Mouse (Mus musculus): ENCODE results near the gene Clic6.

The Clic6 gene

DNA sequence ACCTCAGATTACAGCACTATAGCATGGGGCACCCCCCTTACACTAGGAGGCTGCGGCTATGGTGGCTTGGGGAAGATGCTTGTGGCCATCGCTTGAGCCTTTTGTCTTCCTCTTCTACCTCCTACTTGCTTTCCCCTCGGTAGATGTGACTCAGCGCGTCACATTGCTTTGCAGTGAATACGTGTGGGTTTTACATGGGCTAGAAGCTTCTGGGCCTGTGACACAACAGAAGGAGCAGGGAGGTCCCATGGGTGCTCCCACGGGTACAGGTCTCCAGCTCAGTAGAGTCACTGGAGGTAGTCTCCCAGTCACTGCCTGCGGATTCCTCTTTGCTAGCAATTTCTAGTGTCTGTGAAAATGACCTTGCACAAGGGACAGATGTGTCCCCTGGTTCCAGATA is 39.1 kb downstream of the Clic6 start:
- DNase-seq (ENCODE audit: low spot score in 2 of 2): no peak

DNA sequence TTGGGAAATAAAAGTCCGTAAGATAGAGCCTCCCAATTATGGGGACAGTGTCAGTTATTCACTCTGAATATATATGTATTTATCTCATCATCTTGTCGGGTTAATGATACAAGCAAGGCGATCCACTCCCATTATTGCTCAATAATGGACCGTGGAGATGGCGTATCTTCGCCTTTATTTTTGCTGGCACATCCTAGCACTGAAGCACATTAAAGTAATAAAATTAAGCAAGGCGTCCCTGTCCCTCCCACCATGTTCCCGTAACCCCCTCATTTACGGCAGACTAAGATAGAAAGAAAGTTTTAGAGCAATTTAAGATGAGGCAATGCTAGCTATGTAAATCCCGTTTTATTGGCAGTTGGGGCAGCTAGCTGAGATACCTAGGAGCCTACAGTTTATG is 40.4 kb downstream of the Clic6 start:
- DNase-seq (ENCODE audit: low spot score in 2 of 2): no peak

DNA sequence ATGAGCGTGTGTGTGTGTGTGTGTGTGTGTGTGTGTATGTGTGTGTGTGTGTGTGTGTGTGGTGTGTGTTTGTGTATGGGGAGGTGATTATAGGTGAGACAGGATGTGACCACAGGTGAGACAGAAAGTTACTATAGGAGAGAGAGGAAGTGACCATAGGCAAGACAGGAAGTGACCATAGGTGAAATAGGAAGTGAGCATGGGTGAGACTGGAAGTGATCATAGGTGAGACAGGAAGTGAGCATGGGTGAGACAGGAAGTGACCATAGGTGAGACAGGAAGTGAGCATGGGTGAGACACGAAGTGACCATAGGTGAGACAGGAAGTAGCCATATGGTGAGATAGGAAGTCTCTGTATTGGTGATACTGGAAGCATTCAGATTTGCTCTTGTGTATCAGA is 49.7 kb downstream of the Clic6 start:
- no peak for DNase-seq (ENCODE audit: low spot score in 2 of 2)

DNA sequence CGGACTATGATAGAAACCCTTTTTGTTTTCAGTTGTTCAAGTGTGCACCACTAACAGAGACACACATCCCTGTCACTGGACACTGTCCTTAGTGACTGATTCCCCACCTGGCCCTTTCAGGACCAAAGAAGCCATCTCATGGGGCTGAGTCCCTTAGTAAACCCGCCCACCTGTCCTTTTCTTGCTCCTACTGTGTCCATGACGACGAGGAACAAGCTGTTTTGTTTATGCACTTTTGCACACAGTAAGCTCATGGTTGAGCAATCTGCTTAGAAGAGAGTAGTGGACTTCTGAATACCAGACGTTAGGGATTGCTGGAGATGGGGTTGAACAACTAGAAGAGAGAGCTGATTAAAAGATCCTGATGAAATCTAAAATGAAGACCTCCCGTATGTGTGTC is 52.8 kb downstream of the Clic6 start:
- no peak for DNase-seq (ENCODE audit: low spot score in 2 of 2)

DNA sequence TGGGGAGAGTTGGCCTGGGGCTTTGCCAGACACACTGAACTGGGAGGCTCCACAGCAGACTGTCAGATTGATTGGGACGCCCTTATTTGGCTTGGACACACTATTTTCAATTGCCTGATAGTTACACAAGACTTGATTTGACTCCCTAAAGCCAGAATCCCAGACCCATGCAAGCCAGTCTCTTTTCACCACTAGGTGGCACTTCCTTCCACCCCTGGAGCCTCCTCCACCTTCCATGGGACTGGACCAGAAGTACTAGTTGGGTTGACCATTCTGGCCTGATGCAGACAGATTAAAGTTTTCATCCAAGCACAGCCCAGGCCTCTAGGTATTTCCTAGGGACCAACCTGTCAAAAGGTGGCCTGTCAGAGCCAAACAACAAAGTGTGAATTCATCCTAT is 58.7 kb downstream of the Clic6 start:
- DNase-seq (ENCODE audit: low spot score in 2 of 2): no peak

DNA sequence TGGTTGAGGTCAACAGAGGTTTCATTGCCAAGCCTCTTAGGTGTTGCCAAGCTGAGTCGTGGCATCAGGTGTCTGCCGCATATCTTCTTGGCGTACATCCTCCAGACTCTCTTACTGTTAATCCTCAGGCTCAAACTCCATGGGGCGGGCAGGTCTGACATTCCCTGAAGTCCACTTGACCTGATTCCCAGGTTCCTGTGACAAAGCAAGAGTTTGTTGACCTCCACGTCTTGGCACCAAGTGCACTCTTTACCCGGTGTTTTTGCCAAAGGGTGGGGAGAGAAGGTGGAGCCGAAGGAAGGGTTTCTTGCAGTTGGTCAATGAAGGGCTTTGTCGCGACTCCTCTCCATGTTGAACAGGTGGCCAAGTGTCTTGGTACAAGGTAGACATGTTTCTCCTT is 63.1 kb downstream of the Clic6 start:
- no peak for DNase-seq (ENCODE audit: low spot score in 2 of 2)

DNA sequence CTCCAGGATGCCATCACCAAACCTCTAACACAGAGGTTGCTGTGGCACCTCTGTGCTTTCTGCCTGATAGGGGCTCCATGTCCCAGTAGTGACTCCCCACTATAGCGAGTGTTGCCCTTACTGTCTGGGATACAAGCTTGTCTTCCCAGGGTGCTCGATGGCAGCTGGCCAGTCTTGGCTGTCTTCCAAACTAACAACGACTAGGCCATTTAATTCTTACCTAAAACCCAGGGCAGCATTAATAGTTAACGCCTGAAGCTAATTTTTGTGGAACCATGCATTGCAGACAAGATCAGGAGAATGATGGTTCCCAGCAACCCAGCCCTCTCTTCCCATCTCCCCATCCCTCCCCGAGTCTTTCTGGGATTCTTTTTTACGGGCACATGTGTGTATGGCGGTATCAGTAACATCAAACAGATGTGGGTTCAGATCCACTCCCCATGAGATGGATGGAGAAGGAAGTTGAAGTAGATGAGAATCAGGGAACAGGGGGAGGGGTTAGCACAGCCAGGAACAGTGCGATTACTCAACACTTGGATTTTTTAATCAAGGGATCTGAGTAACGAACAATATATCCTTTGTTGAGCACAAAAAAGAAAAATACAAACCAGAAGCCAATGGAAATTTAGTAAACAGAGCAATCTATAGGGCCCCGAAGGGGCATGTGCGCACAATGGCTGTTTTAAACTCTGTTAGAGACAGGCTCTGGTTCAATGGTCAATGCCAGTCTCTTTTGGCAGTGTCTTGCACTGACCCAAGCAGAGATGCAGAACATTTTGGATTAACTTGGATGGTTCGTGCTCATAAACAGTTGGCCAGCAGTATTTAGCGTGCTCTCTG is 66.0 kb downstream of the Clic6 start:
- no peak for DNase-seq (ENCODE audit: low spot score in 2 of 2)

DNA sequence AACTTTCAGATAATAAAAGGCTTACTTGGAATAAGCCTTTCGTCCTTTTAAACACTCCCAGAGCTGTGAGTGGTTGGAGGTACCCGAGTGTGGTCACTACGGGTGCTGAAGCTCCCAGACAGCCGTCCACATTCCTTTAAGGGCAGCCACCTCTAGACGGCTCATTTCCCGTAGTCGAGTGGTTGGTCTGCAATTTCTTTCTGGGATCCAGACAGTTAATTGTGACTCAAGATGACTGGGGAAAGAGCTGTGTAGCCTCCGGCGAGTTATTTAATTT is 66.5 kb downstream of the Clic6 start:
- no peak for DNase-seq (ENCODE audit: low spot score in 2 of 2)

DNA sequence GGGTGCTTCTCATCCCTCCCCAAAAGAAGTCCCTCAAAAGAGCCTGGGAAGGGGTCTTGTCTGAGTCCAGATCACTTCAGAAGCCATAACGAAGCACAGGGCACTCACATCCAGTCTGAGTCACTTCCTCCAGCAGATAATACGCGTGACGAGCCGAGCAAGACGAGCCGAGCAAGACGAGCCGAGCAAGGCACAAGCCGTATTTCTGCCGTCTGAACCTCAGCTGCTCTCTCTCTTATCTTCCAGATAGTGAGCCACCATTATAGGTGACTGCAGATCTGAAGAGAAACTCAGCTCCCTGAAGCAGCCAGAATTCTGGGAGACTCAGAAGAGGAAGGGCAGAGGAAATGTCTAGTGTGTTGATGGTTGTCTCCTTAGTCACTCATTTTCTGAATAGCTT is 67.3 kb downstream of the Clic6 start:
- DNase-seq (ENCODE audit: low spot score in 2 of 2): no peak

DNA sequence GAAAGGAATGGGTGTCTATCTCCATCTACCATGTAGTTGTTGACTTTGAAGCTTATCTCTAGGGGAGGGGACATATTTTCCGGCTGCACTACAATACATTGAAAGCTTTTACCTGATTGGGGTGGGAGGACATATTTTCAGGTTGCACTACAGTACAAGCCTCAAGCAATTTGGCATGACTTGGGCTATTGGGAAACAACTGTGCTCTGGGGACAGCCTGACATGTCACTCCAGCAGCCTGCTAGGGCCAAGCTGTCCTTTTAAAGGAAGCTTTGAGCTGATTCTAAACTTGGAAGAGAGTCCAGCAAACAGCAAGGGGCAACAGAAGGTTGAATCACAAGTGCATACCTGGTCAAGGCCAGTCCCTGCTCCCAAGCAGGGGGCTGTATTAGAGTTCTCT is 69.5 kb downstream of the Clic6 start:
- no peak for DNase-seq (ENCODE audit: low spot score in 2 of 2)

DNA sequence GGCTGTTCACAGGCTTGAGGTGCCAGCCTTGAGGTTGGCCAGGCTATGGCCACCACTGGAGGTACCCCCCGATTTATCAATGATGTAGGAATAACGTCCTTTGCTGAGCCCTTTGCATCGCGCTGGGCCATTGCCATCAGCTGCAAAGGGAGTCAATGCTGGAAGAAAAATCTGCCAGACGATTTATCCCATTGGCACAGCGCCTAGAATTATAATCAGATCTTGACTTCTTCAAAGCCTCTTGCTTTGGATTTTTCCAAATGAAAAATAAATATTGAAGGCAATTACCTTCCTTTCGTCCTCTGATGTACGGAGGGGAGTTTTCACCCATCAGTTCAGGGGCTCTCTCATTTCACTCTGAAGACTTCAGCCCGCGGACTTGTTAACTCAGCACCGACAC is 79.8 kb downstream of the Clic6 start:
- DNase-seq (ENCODE audit: low spot score in 2 of 2): no peak

DNA sequence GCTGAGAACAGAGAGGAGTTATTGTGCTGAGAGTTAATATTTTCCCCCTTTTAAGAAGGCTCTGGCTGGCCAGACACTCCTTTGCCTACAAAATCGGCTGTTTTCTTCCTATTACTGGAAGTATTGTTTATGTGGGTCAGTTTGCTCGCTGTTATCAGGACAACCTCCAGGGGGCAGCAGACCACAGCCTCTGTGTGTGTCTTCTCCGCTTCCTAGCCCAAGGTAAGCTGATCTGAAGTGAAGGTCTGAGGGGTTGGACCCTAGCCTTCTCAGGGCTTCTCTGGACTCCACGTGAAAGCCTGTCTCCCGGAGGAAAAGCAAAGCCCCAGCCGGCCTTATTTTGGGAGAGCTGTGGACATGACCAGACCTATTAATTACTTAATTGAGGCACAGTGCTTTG is 80.2 kb downstream of the Clic6 start:
- DNase-seq (ENCODE audit: low spot score in 2 of 2): peak; percentile 36 to 65

DNA sequence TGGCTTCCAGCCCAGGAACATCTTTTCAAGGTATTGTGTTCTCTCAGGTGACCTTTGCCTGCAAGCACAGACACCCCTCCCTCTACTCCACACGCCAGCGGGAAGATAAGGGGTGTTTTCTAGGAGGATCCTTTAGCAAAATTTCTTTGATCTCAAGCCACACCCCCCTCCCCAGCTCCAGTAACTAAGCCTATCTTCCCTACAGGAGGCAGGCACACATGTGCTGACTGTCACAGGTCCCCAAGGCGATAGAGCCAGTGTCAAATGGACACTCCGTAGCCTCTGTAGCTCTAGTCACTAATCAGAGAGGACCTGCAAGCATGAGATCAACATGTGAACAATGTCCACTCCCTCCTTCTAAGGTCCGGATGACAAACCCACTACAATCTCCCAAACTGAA is 80.6 kb downstream of the Clic6 start:
- DNase-seq (ENCODE audit: low spot score in 2 of 2): no peak

DNA sequence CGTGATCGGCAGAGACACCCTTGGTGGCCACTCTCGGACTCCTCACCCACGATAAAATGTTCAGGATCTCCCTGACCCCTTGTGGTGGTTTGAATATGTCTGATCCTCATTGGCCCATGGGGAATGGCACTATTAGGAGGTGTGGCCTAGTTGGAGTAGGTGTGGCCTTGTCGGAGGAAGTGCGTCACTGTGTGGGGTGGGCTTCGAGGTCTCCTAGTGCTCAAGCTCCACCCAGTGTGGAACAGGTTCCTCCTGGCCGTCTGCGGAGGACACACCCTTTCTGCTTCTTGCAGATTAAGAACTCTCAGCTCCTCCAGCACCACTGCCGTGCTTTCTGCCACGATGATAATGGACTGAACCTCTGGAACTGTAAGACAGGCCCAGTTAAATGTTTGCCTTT is 85.7 kb downstream of the Clic6 start:
- no peak for DNase-seq (ENCODE audit: low spot score in 2 of 2)

DNA sequence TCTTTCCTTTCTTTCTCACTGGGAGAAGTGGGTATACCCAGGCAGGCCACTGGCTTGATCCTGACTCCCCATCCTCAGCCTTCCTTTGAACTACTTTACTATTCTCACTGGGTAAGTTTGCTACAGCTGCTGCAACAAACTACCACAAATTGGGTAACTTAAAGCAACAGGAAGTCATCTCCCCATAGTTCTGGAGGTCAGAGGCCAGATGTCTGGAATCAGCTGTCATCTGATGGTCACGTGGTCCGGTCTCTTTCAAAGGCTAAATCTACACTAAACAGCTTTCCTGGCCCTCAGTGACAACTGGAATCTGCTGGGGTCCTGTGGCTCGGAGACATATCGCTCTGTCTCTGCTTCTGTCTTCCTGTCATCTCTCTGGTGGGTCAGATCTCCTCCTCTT is 87.7 kb downstream of the Clic6 start:
- DNase-seq (ENCODE audit: low spot score in 2 of 2): no peak

DNA sequence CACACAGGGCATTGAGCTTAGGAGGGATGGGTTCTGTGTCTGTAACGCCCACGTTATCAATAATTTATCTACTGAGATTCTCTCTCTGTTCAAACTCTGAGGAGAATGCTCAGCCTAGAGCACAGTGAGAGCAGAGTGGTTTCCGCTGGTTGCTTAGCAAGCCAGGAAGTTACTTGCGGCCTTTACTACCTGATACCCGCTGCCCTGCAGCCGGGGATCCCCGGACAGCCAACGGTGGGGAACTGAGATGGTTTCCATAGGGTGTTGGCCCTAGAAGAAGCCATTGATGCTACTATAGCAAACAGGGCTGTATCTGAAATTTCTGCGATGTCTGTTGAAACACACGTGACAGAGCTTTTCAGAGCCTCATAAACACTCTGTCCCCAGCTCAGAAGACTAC is 90.3 kb downstream of the Clic6 start:
- no peak for DNase-seq (ENCODE audit: low spot score in 2 of 2)

DNA sequence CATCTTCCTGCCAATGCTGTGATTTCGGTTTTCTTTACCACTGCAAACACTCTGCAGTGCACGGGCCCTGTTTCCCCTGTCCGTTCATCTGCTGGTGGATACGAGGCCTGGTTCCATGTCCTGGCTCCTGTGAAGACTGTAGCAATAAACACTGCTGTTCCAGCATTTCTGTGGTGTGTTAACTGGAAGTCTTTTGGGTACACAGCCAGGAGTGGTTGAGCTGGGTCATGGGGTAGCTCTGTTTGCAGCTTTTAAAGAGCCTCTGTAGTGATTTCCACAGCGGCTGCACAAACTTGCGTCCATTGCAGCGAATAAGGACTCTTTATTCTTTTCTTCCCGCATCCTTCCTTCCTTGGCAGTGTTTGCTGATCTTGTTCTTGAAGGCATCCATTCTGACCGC is 91.8 kb downstream of the Clic6 start:
- no peak for DNase-seq (ENCODE audit: low spot score in 2 of 2)

DNA sequence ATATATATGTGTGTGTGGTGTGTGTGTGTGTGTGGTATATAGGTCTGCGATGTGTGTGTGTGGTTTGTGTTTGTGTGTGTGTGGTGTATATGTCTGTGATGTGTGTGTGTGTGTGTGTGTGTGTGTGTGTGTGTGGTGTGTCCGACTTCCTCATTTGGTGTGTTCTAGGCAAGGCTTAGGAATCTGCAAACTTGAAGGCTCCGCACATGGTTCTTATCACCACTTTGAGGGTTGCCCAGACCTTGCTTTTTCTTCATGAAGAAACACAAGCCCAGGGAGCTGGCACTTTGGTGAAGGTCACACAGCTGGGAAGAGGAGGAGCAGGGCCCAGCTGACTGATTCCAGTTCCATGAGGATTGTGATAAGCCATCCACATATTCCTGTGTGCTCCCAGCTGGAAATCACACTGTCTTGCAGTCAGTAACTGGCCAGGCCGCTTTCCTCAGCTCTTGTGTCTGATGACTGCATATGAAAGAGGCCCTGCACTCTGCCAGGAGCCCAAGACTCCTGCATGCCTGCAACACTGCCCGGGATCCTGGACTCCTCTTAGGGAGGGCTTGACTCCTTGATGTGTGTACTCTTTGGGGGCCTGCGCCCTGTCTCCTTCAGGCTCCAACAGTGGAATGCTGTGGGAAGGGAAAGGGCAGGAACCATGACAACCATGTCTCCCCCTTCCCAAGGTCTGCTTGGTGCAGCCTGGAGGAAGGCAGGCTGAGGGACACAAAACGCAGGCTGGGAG is 93.5 kb downstream of the Clic6 start:
- no peak for DNase-seq (ENCODE audit: low spot score in 2 of 2)

DNA sequence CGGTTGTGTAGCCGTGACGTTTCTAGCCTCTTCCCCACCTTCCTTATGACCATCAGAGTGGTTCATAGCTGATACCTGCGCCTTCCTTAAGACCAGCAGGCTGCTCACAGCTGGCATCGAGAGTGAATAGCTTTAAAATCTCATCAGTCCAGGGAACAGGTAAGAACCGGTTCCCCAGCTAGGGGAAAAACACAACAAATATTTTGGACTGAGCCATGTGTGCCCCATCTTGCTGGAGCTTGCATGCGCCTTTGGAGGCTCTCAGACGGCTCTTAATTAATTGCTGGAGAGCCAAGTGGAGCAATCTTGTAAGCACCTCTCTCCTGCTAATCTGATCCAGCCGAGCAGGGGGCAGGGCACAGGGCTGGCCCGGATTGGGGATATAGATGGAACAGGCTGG is 95.4 kb downstream of the Clic6 start:
- DNase-seq (ENCODE audit: low spot score in 2 of 2): no peak

DNA sequence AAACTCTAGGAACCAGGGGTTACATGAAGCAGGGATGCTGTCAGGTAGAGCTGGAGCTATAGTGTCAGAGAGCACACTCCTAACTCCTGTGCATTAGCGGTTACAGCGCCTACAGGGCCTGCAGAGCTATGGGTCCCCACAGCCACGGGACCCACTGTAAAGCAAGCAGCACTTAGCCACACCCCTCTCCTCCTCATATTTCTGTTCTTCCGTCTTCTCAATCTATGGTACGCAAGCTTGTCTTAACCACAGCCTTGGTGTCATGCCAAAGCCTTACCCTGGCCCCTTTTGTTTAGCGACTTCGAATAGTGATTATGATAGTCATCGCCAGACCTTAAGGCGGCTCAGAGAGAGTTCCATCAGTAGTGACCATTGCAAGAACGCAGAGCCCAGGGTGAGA is 96.2 kb downstream of the Clic6 start:
- no peak for DNase-seq (ENCODE audit: low spot score in 2 of 2)

DNA sequence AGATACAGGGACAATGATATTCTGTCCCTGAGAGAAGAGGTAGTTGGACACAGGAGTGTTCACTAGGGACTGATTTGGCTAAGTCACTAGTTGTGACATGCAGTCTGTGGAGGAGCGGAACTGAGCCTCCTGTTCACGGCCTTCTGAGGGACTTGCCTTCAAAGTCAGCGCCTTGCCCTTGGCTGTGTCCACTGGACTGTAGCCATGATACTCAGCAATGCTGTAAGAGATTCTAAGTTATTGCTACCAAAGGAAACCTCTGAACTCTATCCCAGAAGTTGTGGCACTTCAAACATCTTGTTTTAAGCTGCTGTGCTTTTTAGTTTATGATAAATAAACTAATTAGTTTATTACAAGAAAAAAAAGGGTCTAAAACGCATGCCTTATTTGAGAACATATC is 102.3 kb downstream of the Clic6 start:
- DNase-seq (ENCODE audit: low spot score in 2 of 2): no peak
